Mouse (Mus musculus): ENCODE results near the gene D17H6S53E. TPM values are rescaled to one million over a fixed set of nuclear protein-coding genes. Genes with fewer than 3 reads are reported as not detected.
A peak's percentile ranks its signal among the peaks of the same experiment; 100 is the strongest.

The D17H6S53E gene
- polyA plus RNA-seq, 1 experiment from 2014 or later: 9.5 TPM

GRCm38 (mm10) chr17:35172445-35173234 lies 46.5 kb downstream of the D17H6S53E start:
- no peaks in the 10 kb centered on the region for H3K9me3 ChIP-seq (replicated peaks)
- H3K4me3 ChIP-seq: no peak overlapping the region
- no peak for DNase-seq (ENCODE audit: low spot score)
- H3K36me3 ChIP-seq: no peaks in the 10 kb centered on the region
- H3K27me3 ChIP-seq (ENCODE audit: low read depth, poor library complexity, severe bottlenecking): no peaks in the 10 kb centered on the region
- H3K27ac ChIP-seq (replicated peaks): 0 out of 2 replicates have a peak overlapping the region, but pooled peaks have one; percentile 19
- H3K4me1 ChIP-seq: peaks cover 5% of the 10 kb centered on the region; the same call in 1 of the 2 replicates
- WGBS: 73% methylated on average over 11 of the region's 11 CpGs

GRCm38 (mm10) chr17:35173329-35173728 lies 47.2 kb downstream of the D17H6S53E start:
- no peaks in the 10 kb centered on the region for H3K27me3 ChIP-seq (ENCODE audit: low read depth, poor library complexity, severe bottlenecking)
- DNase-seq (ENCODE audit: low spot score): no peak
- no peak overlapping the region for H3K4me3 ChIP-seq
- H3K4me1 ChIP-seq: peaks cover 5% of the 10 kb centered on the region; the same call in 1 of the 2 replicates
- H3K36me3 ChIP-seq: no peaks in the 10 kb centered on the region
- no peaks in the 10 kb centered on the region for H3K9me3 ChIP-seq (replicated peaks)
- no peak overlapping the region for H3K27ac ChIP-seq (replicated peaks)
- 83% methylated on average over 3 of the region's 3 CpGs for WGBS

- Histone ChIP-seq H3K4me3 (no peak overlapping the region), H3K27ac (replicated peaks) (no peak overlapping the region), H3K36me3 (no peaks in the 10 kb centered on the region), H3K9me3 (replicated peaks) (no peaks in the 10 kb centered on the region), H3K27me3 (ENCODE audit: low read depth, poor library complexity, severe bottlenecking) (no peaks in the 10 kb centered on the region), H3K4me1 (peaks cover 5% of the 10 kb centered on the region; the same call in 1 of the 2 replicates)
- WGBS: 78% methylated on average over 8 of the region's 8 CpGs
- no peak for DNase-seq (ENCODE audit: low spot score)
Measured at GRCm38 (mm10) chr17:35174201-35174977, 48.2 kb downstream of the D17H6S53E start.

- 65% methylated on average over 6 of the region's 6 CpGs for WGBS
Measured at GRCm38 (mm10) chr17:35175382-35175781, 49.2 kb downstream of the D17H6S53E start.

GRCm38 (mm10) chr17:35175968-35176367 lies 49.8 kb downstream of the D17H6S53E start, which contains the start of gene Aif1:
Gene Aif1, minus strand, starts transcription at chr17:35176068.
- Histone ChIP-seq H3K9me3 (replicated peaks) (no peaks in the 10 kb centered on the region), H3K27me3 (ENCODE audit: low read depth, poor library complexity, severe bottlenecking) (no peaks in the 10 kb centered on the region), H3K27ac (replicated peaks) (no peak within 1 kb of the TSS), H3K4me3 (no peak within 1 kb of the TSS), H3K36me3 (no peaks in the 10 kb centered on the region), H3K4me1 (peaks cover 5% of the 10 kb centered on the region; the same call in 1 of the 2 replicates)
- 43% methylated on average over 2 of the region's 2 CpGs for WGBS
- no peak for DNase-seq (ENCODE audit: low spot score)

More at GRCm38 (mm10) chr17:35175382-35175781, 49.2 kb downstream of the D17H6S53E start:
- Histone ChIP-seq H3K36me3 (no peaks in the 10 kb centered on the region), H3K4me1 (peaks cover 5% of the 10 kb centered on the region; the same call in 1 of the 2 replicates), H3K27ac (replicated peaks) (no peak overlapping the region), H3K27me3 (ENCODE audit: low read depth, poor library complexity, severe bottlenecking) (no peaks in the 10 kb centered on the region), H3K4me3 (no peak overlapping the region), H3K9me3 (replicated peaks) (no peaks in the 10 kb centered on the region)
- DNase-seq (ENCODE audit: low spot score): no peak

Other genes with a start within 250 kb of the D17H6S53E start
- gene Zbtb12, start 246.9 kb upstream of the D17H6S53E start, polyA plus RNA-seq (2016; fragmentation: Nextera tagmentation; extraction: Ambion mirVana): 5.8 and 6.1 TPM in 2 replicates
- 0.07 TPM in 1 of 2 replicates, not detected in the other for gene Gm20547, start 244.3 kb upstream of the D17H6S53E start, polyA plus RNA-seq (2016; fragmentation: Nextera tagmentation; extraction: Ambion mirVana)
- gene C2, start 228.1 kb upstream of the D17H6S53E start, polyA plus RNA-seq (2016; fragmentation: Nextera tagmentation; extraction: Ambion mirVana): 1.3 TPM in 2 replicates
- gene Ehmt2, start 227.9 kb upstream of the D17H6S53E start, polyA plus RNA-seq (2016; fragmentation: Nextera tagmentation; extraction: Ambion mirVana): 88.0 and 91.9 TPM in 2 replicates
- not detected in 2 replicates for gene Slc44a4, start 211.9 kb upstream of the D17H6S53E start, polyA plus RNA-seq (2016; fragmentation: Nextera tagmentation; extraction: Ambion mirVana)
- gene Neu1, start 195.1 kb upstream of the D17H6S53E start, polyA plus RNA-seq (2016; fragmentation: Nextera tagmentation; extraction: Ambion mirVana): 16.1 and 19.2 TPM in 2 replicates
- gene Hspa1b, start 167.1 kb upstream of the D17H6S53E start, polyA plus RNA-seq (2016; fragmentation: Nextera tagmentation; extraction: Ambion mirVana): 0.19 TPM in 1 of 2 replicates, not detected in the other
- 0.27 TPM in 1 of 2 replicates, not detected in the other for gene Gm20481, start 156.5 kb upstream of the D17H6S53E start, polyA plus RNA-seq (2016; fragmentation: Nextera tagmentation; extraction: Ambion mirVana)
- gene Hspa1a, start 154.2 kb upstream of the D17H6S53E start, polyA plus RNA-seq (2016; fragmentation: Nextera tagmentation; extraction: Ambion mirVana): 1.3 and 1.6 TPM in 2 replicates
- 0.71 and 0.81 TPM in 2 replicates for gene Hspa1l, start 153.7 kb upstream of the D17H6S53E start, polyA plus RNA-seq (2016; fragmentation: Nextera tagmentation; extraction: Ambion mirVana)
- 307 and 337 TPM in 2 replicates for gene Lsm2, start 144.5 kb upstream of the D17H6S53E start, polyA plus RNA-seq (2016; fragmentation: Nextera tagmentation; extraction: Ambion mirVana)
- gene Vars, start 125.4 kb upstream of the D17H6S53E start, polyA plus RNA-seq (2016; fragmentation: Nextera tagmentation; extraction: Ambion mirVana): 177 and 210 TPM in 2 replicates
- gene Vwa7, start 109.8 kb upstream of the D17H6S53E start, polyA plus RNA-seq (2016; fragmentation: Nextera tagmentation; extraction: Ambion mirVana): 0.19 and 0.28 TPM in 2 replicates
- gene Sapcd1, start 98.4 kb upstream of the D17H6S53E start, polyA plus RNA-seq (2016; fragmentation: Nextera tagmentation; extraction: Ambion mirVana): 7.1 and 7.7 TPM in 2 replicates
- gene Msh5, start 79.6 kb upstream of the D17H6S53E start, polyA plus RNA-seq (2016; fragmentation: Nextera tagmentation; extraction: Ambion mirVana): 5.4 and 6.3 TPM in 2 replicates
- 216 and 217 TPM in 2 replicates for gene Clic1, start 76.4 kb upstream of the D17H6S53E start, polyA plus RNA-seq (2016; fragmentation: Nextera tagmentation; extraction: Ambion mirVana)
- gene Ddah2, start 67.3 kb upstream of the D17H6S53E start, polyA plus RNA-seq (2016; fragmentation: Nextera tagmentation; extraction: Ambion mirVana): 527 and 597 TPM in 2 replicates
- 0.17 TPM in 2 replicates for gene Ly6g6c, start 61.0 kb upstream of the D17H6S53E start, polyA plus RNA-seq (2016; fragmentation: Nextera tagmentation; extraction: Ambion mirVana)
- 1.3 TPM in 2 replicates for gene Mpig6b, start 60.2 kb upstream of the D17H6S53E start, polyA plus RNA-seq (2016; fragmentation: Nextera tagmentation; extraction: Ambion mirVana)
- 0.32 and 0.59 TPM in 2 replicates for gene Ly6g6e, start 49.5 kb upstream of the D17H6S53E start, polyA plus RNA-seq (2016; fragmentation: Nextera tagmentation; extraction: Ambion mirVana)
- 2.0 and 3.5 TPM in 2 replicates for gene Ly6g6d, start 48.3 kb upstream of the D17H6S53E start, polyA plus RNA-seq (2016; fragmentation: Nextera tagmentation; extraction: Ambion mirVana)
- gene Ly6g6f, start 40.8 kb upstream of the D17H6S53E start, polyA plus RNA-seq (2016; fragmentation: Nextera tagmentation; extraction: Ambion mirVana): 0.70 and 0.86 TPM in 2 replicates
- gene Abhd16a, start 37.1 kb upstream of the D17H6S53E start, polyA plus RNA-seq (2016; fragmentation: Nextera tagmentation; extraction: Ambion mirVana): 56.7 and 68.5 TPM in 2 replicates
- not detected in 2 replicates for gene Ly6g5c, start 18.1 kb upstream of the D17H6S53E start, polyA plus RNA-seq (2016; fragmentation: Nextera tagmentation; extraction: Ambion mirVana)
- 0.99 and 1.1 TPM in 2 replicates for gene Ly6g5b, start 10.9 kb upstream of the D17H6S53E start, polyA plus RNA-seq (2016; fragmentation: Nextera tagmentation; extraction: Ambion mirVana)
- 33.4 and 34.5 TPM in 2 replicates for gene Gpank1, start 4.9 kb upstream of the D17H6S53E start, polyA plus RNA-seq (2016; fragmentation: Nextera tagmentation; extraction: Ambion mirVana)
- 299 and 306 TPM in 2 replicates for gene Csnk2b, start 4.3 kb upstream of the D17H6S53E start, polyA plus RNA-seq (2016; fragmentation: Nextera tagmentation; extraction: Ambion mirVana)
- gene Apom, start 5.7 kb downstream of the D17H6S53E start, polyA plus RNA-seq (2016; fragmentation: Nextera tagmentation; extraction: Ambion mirVana): 0.53 and 0.66 TPM in 2 replicates
- 56.6 and 67.4 TPM in 2 replicates for gene Bag6, start 8.8 kb downstream of the D17H6S53E start, polyA plus RNA-seq (2016; fragmentation: Nextera tagmentation; extraction: Ambion mirVana)
- gene Prrc2a, start 38.5 kb downstream of the D17H6S53E start, polyA plus RNA-seq (2016; fragmentation: Nextera tagmentation; extraction: Ambion mirVana): 173 and 198 TPM in 2 replicates
- gene Aif1, start 49.7 kb downstream of the D17H6S53E start, polyA plus RNA-seq (2016; fragmentation: Nextera tagmentation; extraction: Ambion mirVana): 4.0 and 5.8 TPM in 2 replicates
- gene Lst1, start 62.1 kb downstream of the D17H6S53E start, polyA plus RNA-seq (2016; fragmentation: Nextera tagmentation; extraction: Ambion mirVana): 5.0 and 8.3 TPM in 2 replicates
- gene Ltb, start 68.1 kb downstream of the D17H6S53E start, polyA plus RNA-seq (2016; fragmentation: Nextera tagmentation; extraction: Ambion mirVana): 0.10 TPM in 1 of 2 replicates, not detected in the other
- gene Tnf, start 75.6 kb downstream of the D17H6S53E start, polyA plus RNA-seq (2016; fragmentation: Nextera tagmentation; extraction: Ambion mirVana): 0.07 TPM in 1 of 2 replicates, not detected in the other
- gene Lta, start 79.0 kb downstream of the D17H6S53E start, polyA plus RNA-seq (2016; fragmentation: Nextera tagmentation; extraction: Ambion mirVana): not detected in 2 replicates
- gene Gm16181, start 94.5 kb downstream of the D17H6S53E start, polyA plus RNA-seq (2016; fragmentation: Nextera tagmentation; extraction: Ambion mirVana): 0.25 and 0.37 TPM in 2 replicates
- gene Atp6v1g2, start 107.3 kb downstream of the D17H6S53E start, polyA plus RNA-seq (2016; fragmentation: Nextera tagmentation; extraction: Ambion mirVana): 9.7 and 11.8 TPM in 2 replicates
- gene Nfkbil1, start 109.4 kb downstream of the D17H6S53E start, polyA plus RNA-seq (2016; fragmentation: Nextera tagmentation; extraction: Ambion mirVana): 9.9 and 11.7 TPM in 2 replicates
- 682 and 724 TPM in 2 replicates for gene Ddx39b, start 115.4 kb downstream of the D17H6S53E start, polyA plus RNA-seq (2016; fragmentation: Nextera tagmentation; extraction: Ambion mirVana)
- gene H2-D1, start 136.4 kb downstream of the D17H6S53E start, polyA plus RNA-seq (2016; fragmentation: Nextera tagmentation; extraction: Ambion mirVana): 55.3 and 61.1 TPM in 2 replicates
- gene H2-Q1, start 194.0 kb downstream of the D17H6S53E start, polyA plus RNA-seq (2016; fragmentation: Nextera tagmentation; extraction: Ambion mirVana): not detected in 2 replicates
- 0.25 and 0.38 TPM in 2 replicates for gene H2-Q2, start 215.9 kb downstream of the D17H6S53E start, polyA plus RNA-seq (2016; fragmentation: Nextera tagmentation; extraction: Ambion mirVana)